Mouse (Mus musculus) right cerebral cortex, postnatal 25 days (tissue): ENCODE measurements at regions not wholly inside any gene's neighbourhood (a gene's known extent, or its start where the extent isn't known, plus 50 kb on each side); places are given as distances from the start of the nearest gene placed in this dataset.
A peak's percentile ranks its signal among the peaks of the same experiment; 100 is the strongest.
"Not testable (repeated sequence)": the region's sequence is repeated elsewhere in the genome, so short reads cannot be mapped to it uniquely, and the experiment has no call there.

ENCODE experiments used
- DNase-seq: peaks from one replicate; pipeline ENCODE4 v3.0.0; 2022

DNA sequence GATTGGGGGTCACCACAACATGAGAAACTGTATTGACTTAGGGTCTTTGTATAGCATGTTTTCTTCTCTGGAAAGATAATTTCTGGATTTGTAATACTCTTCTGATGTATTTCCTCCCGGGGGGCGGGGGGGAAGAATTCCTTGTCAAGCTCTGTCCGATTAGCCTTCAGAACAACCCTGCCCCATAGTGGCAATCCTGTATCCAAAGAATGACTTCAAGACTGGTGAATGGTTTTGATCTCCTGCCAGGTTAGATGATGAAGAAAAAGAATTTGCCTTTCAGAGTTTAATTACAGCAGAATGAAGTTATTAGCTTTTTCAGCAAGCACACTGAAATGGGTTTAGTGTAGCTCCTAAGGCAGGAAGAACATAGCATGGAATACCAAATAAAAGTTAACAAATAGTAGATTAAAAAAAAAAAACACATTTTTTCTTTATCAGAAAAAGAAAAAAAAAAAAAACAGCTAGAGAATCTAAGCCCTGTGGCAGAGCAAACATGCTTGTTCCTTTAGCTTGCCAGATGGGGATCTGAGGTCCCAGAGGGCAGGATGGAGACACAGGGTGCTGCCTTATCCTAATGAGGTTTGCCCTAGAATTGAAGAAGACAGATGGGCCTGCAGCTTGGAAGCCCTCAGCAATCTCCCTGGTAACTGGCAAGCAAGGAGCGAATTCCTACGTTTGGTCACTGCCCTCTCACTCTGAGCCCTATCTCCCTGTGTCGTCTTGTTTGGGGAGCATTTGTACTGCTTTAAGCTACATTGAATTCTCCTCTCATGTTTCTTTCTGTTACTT lies 280.9 kb upstream of the Gm9972 start:
- no peak for DNase-seq

DNA sequence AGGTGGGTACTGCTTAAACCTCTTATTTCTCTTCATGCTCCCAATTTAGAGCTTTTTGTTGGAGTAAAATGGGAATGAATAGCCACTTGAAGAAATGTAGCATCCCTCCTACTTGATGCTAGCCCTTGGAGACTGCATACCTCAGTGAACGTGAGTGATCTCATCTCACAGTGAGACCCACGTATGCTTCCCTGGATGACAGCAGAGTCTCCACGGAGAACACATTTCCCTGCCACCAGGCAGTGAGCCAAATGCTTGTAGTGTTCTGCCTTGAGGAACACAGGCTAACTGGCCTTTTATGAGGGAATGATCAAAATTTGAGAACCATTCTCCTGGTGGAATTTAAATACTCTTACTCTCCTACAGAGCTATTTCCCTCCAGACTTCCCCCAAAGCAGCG lies 280.1 kb upstream of the Gm9972 start:
- DNase-seq = no peak

DNA sequence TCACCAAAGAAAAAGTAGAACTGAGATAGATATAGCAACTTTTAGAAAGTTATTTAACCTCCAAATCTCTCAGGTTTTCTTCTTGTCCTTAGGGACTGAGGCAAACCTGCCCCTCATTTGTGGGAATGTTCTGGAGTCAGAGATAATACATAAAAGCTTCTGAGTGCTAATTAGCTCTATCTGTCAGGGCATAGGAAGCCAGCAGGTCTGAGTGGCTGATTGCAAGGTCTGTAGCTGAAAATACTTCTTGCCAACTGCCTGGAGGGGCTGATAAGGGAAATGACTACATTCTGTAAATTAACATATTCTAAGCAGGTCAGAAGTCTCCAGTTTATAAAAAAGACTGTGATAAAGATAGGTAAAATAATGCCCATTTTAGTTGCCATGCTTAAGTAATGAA lies 270.3 kb upstream of the Gm9972 start:
- no peak for DNase-seq

DNA sequence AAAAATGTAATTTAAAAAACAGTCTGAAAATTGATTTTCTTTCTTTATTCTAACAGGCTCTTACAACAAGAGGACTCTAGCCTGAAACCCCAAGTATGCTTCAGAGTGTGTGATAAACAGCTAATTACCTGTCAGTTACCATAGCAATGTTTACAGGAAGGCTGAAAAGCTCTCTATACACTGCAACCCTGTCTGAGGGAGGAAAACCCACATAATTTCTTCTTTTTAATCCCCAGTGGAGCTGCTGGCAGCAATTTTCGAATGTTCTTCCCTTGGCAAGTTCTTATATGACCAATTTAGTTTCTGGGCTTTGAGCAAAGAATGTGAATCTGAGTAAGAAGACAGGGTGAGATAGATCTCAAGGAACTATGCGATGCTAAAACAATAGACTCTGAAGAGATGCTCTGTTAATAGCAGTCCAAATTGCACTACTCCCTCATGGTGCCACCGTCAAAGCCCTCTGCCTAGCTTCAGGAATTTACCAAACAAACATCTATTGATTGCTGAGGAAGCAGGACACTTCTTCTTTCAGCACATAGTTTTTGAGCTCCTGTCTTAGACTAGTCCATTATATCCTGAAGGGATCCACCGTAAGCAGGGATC lies 260.4 kb upstream of the Gm9972 start:
- peak; percentile 5 for DNase-seq

DNA sequence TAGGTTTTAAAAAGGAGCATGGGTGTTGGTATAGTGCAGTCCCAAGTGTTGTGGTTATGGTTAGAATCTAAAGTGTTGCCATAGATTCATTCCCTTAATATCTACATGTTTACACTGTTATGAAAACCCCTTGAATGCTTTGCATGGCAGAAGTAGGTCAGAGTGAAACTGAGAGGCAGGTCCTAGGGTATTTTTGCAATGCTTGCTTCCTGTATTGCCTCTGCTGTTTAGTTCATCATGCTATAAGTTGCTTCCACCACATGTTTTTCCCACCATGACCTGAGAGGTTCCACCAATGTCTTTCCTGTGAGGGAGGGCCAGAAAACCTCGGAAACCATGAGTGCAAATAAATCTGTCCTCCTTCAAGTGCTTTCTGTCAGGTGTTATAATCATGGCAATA lies 224.1 kb upstream of the Gm9972 start:
- DNase-seq = no peak

DNA sequence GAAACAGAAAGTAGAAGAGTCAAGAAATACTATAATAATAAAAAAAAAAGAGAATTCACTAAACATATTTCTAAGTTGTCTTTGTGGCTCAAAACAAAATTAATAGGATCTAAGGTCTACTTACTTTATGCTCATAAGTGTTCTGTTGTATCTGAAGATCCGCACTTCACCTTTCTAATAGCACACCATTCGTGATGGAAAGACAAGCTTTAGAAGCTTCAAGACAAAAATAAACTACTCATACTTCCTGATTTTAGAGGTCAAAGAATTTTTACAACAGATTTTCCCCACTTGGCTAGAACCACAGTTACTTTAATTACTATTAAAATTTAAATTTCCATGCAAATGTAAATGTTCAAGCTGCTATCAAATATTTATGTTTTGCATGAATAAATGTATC lies 219.8 kb upstream of the Gm9972 start:
- DNase-seq = no peak

DNA sequence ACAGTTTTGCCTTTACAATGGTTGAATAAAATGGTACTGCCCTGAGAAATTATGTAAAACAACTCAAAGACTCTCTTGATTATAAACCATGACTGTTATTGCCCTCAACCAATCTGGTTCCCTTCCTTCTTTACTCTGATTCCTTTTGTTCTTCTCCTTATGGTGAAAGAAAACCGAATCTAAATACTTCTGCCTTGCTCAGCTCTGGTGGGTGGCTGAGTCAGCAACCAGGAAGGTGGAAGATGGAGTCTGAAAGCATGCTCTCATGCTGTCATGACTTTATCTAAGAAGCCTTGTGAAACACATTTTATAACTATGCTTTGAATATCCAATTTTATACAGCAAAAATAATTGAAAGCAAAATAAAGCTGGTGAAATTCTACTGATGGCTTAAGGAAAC lies 212.7 kb upstream of the Gm9972 start:
- DNase-seq = no peak

DNA sequence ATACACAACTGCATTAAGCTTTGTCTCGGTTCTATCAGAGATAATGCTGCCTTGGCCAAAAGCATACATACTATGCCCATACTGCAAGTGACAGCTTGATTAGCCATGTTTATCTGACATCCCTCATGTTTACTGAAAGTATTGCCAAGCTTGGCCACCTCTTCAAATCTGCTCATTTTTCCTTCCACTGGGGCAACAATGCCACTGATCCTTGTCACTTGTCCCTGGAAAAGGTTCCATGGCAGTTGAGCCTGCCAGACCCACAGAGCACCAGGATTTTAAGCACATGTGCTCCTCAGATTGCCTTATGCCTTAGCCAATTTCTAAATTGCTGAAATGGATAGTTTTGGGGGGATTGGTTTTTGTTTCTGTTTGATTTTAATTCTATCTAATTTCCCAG lies 189.8 kb upstream of the Gm9972 start:
- DNase-seq = no peak

DNA sequence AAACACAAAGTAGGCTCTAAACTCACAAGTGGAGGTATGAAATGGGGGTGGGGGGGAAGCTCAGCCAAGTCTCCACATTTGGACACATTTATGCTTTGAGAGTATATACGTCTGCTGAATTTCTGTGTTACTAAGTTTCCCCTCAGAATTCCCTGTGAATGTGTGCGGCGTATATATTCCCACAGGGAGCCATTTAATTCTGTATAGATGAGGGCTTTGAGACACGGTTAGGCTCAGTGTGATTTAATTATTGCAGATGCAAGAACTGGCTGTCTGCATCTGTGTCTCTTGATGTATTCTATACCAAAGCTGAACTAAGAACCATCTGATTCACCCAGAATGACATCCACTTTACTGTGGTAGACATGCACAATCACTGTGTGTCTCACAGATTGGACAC lies 181.1 kb upstream of the Gm9972 start:
- DNase-seq = no peak

DNA sequence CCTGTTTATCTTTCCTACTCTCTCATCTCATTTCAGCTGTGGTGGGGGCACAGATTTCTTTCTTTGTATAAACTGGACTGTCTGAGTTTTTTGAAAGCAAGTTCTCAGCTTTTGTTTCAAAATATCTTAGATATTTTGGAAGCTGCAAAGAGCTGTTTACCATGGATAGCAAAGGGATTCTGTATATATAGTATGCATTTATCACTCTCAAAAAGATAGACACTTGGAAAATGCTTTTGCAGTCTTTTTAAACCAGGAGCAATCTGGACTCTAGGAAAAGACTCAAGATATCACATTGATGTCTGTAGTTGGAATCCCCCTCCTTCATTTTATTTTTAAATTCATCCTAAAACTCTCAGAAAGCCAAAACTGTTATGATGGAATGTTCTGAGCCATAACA lies 177.9 kb upstream of the Gm9972 start:
- no peak for DNase-seq

DNA sequence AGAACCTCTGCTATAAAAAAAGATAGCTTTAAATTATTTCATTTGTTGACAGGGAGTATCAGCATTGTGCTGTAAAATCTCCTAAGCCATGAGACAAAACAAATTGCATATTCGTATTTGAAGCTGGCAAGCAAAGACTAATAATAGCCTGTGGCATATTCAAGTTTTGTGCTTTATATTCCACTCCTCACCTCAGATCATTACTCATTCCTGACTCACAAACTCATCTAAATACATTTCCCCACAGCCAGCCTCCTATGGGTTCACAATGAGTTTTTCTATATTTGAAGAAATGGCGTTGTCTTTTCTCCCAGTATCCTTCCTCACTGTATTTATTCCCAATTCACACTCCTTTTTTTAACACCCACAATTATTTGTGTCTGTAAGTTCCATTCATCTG lies 161.5 kb upstream of the Gm9972 start:
- DNase-seq = no peak

DNA sequence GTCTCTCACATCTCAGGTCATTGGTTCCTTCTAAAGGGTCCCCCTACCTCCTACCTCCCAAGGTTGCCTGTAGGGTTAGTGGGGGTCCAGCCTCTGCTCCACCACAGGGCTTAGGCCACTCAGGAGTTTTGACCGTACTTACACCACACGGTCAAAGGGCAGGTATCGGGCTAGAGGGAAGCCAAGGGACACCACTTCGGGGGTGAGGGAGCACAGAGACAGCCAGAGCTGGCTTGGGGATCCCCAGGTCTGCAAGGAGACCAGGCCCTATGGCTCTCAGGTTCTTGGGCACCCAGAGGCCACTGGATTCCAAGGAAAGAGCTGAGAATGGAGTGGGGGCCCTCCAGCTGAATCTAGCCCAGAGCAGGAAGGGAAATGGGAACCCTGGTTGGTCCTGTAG lies 135.5 kb upstream of the Gm9972 start:
- no peak for DNase-seq

DNA sequence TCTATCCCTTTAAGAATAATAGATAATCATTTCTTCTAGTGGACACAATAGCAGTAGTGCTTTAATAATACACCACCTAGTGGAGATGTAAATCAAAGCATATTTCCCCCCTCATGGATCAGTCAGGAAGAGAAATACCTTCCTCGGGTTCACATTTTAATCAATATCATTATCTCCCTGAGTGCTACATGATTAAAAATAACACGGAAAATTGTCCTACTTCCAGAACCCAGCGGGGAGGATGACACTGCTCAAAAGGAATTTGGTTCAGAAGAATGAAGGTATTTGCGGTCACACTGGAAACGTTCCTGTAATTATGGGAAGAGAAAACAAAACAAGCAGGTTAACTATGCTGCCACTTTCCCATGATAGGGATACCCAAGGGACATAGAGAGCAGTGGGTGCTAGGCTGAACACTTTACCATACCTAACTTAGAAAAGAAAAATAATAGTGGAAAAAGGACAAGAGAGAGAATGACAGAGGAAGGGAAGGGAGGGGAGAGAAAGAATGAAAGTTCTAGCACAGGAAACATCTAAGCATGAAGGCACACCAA lies 132.0 kb upstream of the Gm9972 start:
- DNase-seq = no peak

DNA sequence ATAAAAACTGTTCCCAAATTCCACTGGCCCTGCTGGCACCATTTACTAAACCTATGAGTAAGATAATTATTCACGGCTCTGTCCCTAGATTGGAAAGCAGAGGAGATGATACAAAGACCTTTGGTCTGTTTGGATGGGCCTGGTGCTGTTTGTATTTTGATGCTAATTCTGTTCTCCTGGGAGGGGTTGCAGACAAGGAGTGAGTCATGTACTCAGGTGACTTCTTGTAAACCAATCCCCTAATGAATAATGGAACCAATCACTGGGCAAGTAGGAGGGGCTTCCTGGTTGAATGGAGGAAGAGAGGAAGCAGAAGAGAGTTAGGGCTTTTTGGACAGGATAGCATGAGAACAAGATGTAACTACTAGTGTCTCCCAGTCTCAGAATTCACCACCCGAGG lies 130.0 kb upstream of the Gm9972 start:
- DNase-seq = no peak

DNA sequence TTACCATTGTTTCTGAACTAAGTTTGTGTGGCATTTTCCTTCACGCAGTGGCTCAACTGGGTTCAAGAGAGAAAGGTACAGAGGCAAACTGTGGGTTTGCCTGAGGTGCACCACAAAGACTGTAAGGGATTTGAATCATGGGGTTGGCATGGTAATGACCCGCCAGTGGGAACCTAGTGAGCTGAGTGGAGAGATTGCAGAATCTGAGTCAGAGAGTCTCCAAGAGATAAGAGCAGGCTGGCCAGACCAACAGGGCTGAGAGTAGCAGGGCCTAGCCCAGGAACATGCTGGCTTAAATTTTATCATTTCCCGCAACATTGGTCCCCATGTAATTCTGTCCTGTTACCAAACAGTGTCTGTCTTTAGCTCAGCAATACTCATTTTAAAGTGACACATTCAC lies 129.5 kb upstream of the Gm9972 start:
- no peak for DNase-seq

DNA sequence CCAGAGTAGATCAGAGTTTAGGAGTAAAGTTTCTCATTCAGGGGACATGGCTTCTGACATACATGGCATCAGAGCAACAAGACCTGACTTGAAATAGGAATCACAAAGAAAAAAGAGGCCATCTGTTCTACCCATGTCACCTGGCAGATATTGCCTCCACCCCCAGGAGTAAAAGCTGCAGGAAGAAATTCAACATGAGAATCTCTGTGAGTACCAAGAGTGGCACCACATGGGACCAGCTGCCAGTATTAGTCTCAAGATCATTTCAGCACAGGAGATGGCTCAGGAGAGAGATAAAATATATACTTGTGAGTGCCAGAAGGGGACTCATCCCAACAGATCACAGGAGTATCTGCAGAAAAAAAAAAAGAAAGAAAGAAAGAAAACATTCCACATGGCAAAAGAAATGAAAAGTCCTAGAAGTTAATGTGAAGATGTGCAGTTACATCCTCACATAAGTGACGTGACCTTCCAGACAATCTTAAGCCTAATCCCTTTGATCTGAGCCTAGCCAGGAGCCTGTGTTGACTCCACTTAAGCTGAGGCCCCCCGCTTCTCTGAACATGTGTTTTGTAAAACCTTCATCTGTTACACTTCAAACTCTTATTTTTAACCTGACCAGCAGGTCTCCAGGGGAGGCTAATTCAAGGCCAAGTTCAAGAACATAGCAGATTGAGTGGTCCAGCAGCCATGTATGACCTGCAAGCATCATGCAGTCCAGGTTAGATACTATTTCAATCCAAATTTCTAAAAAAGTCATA lies 118.9 kb upstream of the Gm9972 start:
- no peak for DNase-seq

DNA sequence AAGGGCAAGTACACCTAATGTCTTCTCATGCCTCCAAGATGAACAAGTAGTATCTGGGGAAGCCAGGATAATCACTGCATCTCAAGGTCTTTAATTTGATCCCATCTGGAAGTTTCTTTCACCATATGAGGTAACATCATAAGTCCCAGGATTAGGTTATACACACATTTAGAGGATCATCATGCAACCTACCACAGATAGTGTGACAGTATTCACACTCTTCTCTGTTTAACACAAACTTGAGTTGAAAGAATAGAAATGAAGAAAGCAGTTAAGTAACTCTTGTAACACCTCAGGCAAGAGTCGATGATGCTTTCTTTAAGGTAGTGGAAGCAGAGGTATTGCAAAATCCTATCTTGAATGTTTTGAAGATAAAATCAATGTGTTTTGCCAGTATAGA lies 116.3 kb upstream of the Gm9972 start:
- no peak for DNase-seq

DNA sequence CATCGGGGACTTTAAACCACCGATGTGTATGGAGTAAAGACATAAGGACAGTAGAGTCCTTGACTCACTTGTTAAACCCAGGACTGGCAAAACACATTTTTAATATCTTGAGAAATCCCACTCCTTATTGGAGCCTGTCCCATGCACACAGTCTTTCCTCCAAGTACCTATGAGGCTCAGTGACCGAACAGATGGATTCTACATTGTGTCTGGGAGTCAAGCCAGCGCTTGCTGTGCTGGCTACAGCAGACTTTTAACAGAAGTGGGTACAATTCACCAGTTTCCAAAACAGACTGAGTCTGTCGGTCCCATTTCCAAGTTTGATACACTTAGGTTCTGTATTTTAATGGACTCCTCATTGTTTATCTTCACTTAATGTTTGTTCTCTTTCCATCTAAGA lies 108.4 kb upstream of the Gm9972 start:
- DNase-seq = peak; percentile 81

DNA sequence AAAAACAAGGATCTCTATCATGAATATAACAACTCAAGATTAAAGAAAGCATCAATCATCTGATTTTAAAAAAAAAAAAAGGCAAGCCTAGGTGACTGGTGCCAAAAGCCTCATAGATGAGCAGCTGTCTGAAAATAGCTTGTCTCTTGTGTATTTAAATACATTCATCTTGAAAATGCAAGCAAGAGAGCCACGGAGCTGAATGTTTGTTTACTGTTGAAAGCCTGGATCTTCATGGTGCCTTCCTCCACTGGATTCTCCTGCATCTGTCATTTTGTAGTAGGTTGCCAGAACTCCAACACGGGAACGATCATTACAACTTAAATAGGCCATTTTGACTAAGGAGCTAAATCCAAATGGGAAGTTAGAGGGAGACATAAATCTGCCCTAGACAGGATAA lies 106.6 kb upstream of the Gm9972 start:
- DNase-seq = no peak

DNA sequence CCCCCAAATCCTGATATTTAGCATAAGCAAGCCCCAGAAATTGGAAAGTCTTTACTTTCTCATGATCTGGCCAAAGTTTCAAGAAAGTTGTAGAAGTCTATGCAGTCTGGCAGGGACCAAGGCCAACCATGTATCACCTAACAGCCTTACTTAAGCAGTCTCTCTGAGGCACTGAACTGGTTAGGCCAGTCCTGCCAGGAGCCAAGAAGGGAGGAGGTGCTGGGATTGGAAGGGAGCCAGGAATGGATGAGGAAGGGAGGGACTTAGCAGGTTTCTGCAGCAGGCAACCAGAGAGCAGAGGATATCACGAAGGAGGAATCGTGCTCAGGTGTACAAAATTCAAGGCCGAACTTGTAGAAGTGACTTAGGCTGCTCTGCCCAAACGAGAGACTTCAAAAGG lies 96.3 kb upstream of the Gm9972 start:
- not testable (repeated sequence) for DNase-seq

DNA sequence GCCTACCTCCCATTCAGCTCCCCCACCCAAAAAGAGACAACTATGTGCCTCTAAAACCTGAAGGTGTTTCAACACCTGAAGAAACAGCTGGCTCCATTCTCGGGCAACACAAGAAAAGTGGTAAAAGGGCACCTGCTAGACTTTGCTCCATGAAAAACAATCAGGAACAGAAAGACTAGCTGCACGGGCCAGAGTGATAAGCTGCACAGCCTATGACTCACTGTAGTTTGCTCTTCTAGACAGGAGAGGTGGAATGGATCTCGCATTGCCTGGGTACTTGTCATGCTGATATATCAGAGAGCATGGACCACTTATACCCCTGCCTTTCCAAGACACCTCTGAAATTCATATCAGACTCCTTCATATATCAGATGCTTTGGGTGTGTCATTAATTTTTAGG lies 94.0 kb upstream of the Gm9972 start:
- DNase-seq = no peak

DNA sequence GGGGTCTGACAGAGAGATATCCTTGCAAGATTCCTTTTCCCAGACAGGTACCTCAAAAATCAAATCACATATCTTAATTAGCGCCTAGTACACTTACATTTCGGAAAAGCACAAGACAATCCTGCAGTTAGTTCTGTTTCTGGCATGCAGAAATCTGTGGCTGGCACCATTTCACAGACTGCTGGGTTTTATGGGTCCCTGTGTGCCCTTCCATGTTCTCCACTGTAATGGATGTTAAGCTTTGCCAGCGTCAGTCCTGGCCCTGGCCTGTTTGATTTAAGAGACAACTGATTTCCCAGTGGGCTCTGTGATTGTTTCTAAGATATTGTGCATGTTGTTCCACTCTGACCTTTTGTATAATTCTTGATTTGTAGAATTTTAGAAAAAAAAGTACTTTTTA lies 93.3 kb upstream of the Gm9972 start:
- no peak for DNase-seq

DNA sequence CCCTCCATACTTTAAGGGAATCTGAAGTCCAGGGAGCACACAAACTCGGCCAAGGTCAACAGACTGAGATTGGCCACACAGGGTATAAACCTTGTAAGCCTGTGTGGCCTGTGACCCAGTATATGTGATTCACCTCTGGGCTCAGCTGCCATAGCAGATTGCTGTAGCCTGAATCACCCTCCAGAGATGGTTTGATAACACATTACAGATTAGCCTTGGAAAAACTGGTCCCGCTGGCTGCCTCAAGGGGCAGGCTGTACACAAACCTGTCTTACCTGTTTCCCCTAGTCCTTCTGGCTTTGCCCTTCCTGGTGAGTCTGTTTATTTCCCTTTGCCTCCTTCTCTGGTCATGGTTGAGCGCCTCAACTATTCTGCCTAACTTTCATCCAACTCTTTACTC lies 91.0 kb upstream of the Gm9972 start:
- no peak for DNase-seq

DNA sequence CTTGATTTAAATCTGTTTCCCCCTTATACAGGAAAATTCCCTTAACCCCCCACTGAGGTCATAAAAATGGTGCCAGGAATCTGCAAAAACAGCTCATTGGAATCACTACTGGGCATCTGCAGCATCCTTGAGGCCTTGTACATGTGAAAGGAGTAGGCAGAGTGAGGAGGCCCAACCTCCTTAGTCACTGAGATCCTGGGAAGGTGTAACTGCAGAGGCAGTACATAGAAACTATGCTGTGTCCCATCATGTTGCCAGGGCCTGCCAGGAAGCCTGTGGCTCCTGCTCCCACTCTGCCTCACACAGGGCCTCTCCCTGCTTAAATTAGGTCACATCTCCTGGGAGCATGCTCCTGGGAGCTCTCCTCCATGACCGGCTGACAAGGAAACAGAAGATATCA lies 85.7 kb upstream of the Gm9972 start:
- peak; percentile 7 for DNase-seq
